Mouse (Mus musculus): ENCODE measurements around the gene Asah2.

DNA sequence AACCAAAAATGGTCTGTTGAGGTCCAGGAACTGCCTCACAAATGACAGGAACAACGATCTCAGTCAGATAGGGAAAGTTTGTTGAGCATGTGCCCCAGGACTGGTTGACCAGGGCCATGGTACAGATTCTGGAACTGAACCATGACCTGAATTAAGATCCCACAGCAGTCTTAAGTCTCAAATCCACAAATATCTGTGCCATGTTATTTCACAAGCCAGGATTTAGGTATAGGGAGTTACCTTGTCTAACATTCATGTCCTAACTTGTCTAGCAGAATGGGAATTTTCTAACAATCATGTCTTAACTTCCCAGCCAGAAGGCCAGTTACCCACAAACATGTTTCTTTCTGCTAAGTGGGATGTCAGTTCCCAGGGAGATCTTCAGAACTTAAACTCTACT, 19.4 kb downstream of the Asah2 start:
- TF ChIP-seq CTCF (IDR thresholded peaks at IDR 0.05; ENCODE audit: extremely low read depth, insufficient read depth, low read length) (no peak), POLR2A (IDR thresholded peaks at IDR 0.05; ENCODE audit: extremely low read depth, insufficient read depth, low read length) (no peak)

Measured in cortical plate, adult 2 months (tissue).